Mouse (Mus musculus) right cerebral cortex, postnatal 25 days (tissue): ENCODE results near the gene Epha3.
A peak's percentile ranks its signal among the peaks of the same experiment; 100 is the strongest.

ENCODE experiments used
- DNase-seq: peaks from one replicate; pipeline ENCODE4 v3.0.0; 2022

The Epha3 gene

DNA sequence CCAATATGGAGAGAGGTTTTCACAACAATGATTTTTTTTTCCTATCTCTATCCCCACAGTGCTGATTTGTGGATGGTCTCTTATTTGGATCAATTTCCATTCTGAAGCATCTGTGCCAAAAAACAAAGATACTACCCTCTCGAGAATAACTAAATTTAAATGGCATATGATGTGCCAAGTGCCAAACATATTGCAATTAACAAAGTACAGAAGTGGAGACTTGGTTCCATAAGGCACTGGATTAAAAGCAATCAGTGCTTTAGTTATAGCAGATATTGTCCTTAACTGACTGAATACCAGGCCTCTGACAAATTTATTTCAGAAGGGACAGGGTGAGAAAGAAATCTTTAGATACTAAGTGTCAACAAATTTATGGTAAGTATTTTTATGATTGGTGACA, 81.9 kb downstream of the Epha3 start:
- DNase-seq = no peak

DNA sequence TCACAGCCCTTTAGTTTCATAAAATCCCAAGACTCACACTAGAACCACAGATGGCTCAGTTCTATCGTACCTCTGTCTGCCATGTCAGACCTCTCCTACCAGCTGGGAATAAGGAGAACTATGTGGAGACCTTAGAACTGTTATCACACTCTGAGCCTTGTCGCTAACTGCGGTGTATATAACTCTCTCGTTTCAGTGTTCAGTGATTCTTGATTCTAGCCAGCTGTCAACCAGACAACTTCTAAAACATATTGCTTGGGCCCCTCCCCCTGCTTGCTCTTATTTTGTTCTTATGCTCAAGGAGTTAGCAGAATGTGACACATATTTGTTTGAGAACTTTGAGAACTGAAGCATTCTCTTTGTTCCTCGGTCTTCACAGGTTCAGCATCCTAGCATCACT, 83.8 kb downstream of the Epha3 start:
- no peak for DNase-seq

DNA sequence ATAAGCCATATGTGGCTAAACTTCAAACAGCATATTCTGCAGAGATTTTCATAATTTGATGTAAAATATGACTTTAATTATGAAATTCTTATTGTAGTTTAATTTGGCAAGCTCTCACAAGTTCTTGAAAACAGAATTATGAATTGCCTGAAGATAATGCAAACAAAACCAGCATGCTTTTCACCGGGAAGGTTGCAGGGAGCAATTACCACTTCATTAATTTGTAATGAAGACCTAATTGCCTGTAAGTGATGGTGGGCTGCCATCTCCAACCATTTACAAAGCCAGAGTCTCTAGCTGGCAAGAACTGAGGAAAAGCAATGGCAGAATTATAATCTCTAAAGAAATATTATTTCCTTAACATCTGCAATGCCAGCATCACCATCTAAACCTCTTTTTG, 86.2 kb downstream of the Epha3 start:
- no peak for DNase-seq

DNA sequence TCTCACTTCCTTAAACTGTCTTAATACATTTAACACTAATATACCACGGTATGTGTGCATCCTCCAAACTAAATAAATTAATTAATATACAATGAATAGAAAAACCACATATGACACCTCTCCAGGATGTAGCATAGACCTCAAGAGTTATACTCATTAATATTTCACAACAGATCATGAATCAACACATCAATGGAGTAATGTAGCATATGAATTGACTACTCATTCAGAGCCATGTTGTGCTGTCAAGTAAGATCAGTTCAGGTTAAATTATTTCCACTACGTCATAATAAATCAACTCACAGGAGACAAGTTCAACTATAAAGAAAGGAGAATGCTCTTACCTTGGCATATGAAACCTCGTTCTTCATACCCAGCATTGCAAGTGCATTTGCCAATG, 91.4 kb downstream of the Epha3 start:
- DNase-seq = no peak

DNA sequence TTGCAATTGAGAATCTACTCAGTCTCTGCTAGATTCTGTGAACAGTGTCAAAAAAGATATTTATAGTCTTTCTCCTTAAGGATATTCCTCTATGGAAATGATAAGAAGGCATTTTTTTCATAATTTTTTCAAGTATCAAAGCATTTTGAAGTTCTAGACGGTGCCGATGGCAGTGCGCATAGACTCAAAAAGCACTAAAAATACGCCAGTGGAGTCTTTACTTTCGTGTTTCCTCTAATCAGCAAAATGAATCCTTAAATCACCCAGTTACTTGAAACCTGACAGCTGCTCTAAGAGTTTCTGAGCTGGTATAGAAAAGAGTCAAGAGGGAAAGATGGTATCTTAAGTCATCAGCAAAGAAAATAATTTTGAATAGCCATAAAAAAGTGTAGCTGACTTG, 96.4 kb downstream of the Epha3 start:
- DNase-seq = no peak

DNA sequence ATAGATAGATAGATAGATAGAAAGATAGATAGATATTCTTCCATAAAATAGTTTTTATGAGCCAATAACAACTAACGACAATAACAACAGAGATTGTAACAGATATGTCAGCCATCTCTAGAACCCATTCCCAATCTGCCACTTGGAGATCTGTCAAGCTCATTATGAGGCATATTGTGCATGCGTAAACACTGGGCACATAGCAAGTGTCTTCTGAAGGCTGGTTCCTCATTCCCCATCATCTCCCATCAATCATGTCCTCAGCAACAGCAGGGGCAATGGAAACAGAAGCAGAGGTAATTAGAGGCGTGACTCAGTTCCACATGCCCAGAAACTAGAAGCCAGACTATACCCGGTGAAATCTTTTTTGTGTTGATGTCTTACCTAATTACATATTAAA, 102.8 kb downstream of the Epha3 start:
- DNase-seq = no peak

DNA sequence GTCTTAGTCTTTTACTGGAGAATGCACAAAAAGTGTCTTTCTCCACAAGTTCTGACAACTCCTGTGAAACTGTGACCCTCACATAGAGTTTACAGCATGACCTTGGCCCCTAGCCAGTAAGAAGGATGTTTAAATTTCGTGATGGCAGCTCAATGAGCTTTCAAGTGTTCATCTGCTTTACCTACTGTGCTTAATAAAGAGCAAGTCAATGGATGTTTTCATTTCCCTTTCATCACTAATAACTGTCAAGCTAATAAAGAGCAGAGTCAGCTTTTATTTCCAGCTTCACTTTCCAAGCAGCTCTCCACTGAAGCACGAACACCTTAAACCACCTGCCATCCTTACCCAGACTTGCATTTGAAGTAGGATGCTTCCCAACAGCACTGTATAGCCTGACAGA, 103.9 kb downstream of the Epha3 start:
- DNase-seq = no peak

DNA sequence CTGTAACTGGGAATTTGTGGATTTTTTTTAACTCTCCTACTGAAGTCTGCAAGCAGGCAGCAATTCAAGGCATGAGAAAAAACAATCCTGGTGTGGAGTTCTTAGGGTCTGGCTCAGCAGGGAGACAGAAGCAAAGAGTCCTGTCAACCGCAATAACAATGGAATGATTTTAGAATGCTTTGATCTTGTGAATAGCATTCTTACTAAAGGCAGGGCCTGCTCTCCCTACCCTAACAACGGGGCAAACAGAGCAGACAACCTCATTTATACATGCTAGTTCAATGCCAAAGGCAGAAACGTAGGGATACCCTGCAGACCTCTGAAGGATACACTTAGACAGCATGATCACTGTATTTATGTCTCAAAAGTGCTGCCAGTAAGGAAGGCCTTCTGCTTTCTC, 110.9 kb downstream of the Epha3 start:
- no peak for DNase-seq

DNA sequence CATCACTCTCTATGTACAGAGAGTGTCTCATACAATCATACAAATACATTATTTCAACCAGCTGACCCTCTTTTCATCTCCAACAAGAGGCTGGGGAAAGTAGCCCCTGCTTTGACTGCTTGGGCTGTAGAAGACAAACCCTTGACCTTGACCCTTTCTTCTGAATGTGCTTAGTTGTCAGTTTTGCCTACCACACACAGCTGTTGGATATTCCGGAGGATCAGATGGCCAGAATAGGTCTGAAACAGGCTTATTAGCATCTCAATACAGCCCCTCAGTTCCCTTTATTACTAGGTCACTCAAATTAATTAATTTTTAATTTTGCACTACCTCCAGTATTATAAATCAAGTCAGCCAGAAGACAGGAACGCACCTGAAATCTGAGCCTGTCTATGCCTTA, 116.2 kb downstream of the Epha3 start:
- no peak for DNase-seq

DNA sequence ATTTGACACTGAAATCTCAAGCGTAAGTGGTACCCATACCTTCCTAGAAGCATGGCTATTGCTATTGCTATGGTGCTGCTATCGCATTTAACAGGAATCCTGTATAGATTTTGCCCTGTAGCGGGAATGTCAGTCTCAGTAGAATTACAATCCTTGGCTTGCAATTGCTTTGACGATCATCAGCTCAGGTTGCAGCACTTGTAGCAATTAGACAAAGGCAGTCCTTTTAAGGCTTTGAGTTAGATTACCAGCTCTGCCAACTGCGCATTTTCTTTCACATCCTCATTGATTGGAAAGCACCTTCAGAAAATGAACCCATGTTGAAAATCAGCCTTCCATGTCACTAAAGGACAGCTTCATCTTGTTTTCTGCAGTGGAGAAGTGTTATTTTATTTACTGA, 118.5 kb downstream of the Epha3 start:
- no peak for DNase-seq

DNA sequence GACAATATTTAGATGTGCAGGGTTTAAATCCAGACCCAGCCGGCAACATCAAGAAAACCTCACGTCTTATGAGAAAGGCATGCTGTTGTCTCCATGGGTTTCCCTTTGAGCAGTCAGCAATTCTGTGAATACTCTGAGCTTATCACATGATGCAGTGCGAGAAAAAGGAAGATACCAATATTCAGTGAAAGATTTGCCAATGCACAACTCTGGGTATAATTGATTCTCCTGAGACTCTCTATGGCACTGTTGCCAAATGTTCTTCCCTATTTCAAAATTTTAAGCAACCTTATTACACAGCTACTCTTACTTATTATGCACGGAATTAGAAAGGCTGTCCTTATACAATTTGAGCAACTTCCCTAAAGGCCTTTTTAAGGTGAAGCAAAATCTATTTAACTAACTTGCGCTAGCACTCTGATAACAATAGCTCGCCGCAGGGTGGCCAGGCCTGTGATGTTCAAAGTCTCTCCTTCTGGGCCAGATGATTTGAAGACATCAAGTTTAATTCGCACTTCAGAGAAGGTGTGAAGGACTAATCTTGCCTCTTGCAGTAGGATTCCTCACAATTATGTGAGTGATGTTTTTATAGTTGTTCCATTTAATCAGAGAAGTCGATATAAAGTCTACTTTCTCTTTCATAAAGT, 120.6 kb downstream of the Epha3 start:
- DNase-seq = no peak

DNA sequence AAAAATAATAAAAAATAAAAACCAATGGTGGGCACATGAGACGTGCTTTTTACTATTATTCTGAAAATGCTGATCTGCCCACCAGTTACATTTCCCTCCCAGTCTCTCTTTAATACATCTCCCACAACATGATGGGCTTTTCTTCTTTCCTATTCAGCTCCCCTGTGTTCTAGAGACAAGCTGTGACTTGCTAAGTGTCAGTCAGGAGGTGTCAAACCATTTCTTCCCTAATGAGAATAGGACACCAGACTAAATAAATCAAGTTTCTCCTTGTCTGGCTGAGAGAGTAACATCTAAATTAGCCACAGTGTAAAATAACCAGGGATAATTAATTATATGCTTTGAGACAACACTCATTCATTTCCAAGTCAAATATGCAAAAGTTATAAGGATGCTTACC, 144.7 kb downstream of the Epha3 start:
- no peak for DNase-seq

DNA sequence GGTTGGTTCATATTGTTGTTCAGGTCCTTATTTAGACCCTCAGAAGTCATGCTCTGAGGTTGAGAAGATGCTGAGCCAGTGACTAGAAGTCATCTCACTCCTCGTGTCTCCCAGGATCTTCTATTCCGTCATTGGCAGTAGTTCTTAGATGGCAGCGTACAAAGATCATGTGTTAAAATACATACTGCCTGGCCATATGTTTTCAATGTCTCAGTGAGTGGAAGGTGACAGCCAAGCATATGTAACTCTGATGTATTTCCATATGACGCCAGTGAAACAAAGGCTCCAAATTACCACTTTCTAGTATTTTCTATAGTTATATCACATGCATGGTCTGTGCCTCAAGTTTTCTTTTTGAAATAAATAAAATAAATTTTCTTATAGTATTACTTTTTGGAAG, 146.7 kb downstream of the Epha3 start:
- no peak for DNase-seq

DNA sequence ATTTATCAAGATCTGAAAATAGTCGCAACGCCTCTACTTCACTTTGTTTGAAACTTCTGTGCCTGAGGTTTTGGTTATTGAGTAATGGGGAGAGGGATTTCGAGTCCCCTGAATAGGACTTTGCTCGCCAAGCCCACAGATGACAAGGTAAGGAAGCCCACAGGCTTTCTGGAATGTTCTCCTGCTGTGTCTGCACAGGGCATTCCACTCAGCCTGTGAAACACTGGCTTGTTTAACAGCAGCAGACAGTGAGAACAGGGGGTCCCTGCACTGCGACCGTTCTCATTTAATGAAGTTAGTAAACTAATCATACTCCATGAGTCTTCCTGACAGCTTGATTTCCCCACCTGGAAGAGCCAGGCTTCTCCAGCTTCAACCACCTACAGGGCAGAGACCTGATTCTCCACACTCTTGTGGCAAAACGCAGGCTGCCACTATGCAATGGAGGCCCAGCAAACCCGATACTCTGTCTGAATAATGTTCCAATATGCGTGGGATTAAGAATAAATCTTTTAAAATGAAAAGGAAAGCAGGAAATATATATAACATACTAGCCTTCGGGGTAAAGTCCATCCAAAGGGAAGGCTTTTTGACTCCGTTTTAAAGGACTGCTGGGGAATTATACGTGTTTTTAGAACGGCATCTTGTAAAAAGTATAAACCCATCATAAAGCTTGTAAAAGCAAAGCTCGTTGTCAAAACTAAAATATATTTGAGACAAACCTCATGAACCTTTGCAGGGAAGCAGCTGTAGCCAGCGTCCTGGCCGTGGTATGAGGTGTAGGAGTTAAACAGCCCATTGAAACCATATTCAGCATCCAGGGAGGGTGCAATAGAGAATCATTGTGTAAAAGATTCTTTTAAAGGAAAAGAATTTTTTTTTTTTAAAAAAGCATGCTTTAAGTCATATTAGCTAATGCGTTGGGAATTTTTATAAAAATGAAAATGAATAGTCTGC, 156.8 kb downstream of the Epha3 start:
- DNase-seq = no peak

DNA sequence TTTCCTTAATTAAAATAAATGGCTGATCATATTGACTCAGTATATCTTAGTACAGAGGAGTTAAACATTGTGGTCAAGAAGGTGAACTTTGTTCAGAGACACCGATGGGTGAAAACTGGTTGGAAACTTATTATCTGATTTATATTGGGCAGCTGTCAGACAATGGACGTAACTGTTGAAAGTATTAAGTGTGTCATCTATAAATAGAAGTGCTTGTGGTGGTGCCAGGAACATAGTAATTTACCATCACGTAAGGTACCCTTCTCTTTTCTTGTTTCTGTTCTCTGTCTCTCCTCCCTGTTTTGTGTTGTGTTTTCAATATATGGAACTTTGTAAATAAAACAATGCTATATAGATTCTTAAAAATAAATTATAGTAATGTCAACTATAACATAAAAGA, 174.6 kb downstream of the Epha3 start:
- no peak for DNase-seq

DNA sequence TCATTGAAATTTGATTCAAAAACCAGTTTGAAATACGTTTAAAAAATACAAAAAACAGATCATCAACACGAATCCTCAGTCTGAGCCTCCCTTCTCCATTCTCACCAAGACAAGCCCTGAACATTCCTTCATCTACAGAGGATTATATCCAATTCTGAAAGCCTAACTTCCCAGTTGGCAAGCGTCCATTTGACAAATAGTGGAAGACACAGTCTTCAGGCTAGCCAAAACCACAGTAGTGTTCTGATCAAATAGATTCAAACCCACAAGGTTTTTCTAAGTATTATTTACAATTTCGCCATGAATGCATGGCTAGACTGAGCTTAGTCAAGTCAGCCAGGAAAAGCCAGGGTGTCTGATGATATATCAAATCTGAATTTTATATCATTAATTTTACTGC, 179.8 kb downstream of the Epha3 start:
- DNase-seq = no peak

DNA sequence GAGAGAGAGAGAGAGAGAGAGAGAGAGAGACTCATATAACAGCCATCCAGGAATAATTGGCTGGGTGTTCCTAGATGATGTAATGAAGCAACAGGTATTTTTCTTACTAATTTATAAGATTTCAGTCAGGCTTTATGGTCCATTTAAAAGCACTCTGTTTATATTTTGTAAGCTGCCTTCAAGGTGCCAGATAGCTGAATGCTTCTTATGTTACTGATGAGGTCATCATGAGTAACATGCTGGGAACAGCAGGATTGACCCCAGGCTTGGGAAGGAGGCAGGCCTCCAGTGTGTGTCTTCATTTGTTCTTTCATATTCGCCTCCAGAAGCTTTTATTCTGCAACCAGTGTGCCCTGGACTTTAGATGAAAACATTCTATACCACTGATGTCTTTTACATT, 189.5 kb downstream of the Epha3 start:
- DNase-seq = no peak

DNA sequence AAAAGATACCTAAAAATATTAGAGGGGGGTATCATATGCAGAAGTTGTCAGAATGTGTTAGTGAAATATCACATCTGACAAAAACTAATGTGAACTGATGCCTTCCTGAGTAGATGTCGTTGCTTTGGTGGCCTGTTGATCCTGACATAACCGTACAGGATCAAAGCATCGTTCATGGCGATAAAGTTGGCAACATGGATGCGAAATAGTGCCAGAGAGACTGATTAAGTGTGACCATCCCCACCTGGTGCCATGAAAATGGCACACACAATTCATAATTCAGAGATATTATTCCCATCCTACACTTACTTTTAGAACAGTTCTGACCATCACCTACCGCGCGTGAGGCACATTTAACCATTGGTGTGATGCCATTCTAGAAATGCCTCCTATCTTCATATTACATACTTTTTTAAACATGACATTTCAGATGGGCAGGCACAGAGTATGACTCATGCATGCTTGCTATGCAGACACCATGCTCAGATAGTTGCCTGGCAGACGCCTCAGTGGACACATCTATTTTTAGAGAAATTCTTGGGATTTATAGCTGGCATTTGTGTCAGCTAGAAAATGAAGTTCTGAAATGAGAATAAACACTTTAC, 190.6 kb downstream of the Epha3 start:
- DNase-seq = peak; percentile 10

DNA sequence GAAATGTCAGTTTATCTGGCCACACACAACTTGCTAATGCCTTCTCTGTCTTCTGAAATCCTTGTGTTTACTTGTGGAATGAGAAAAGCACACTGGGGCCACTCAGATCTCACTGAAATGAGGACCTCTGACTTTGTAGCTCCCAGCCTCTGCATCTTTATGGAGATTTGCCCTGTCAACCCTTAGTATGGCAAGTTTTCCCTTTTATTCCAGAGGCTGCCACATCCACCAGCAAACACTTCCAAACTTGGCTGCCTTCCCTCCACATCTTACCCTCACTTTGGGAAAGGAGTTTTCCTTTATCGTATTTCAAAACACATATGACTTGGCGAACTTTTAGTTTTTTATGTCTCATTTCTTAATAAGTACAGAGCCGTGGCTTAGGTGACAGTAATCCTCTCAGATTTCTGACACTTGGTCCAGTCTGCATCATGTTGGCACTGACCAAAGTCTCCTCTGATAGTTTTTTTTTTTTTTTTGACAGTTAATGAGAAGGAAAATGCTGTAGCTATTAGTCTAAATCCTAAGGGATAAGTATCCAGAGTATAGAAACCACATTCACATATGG, 198.0 kb downstream of the Epha3 start:
- no peak for DNase-seq

DNA sequence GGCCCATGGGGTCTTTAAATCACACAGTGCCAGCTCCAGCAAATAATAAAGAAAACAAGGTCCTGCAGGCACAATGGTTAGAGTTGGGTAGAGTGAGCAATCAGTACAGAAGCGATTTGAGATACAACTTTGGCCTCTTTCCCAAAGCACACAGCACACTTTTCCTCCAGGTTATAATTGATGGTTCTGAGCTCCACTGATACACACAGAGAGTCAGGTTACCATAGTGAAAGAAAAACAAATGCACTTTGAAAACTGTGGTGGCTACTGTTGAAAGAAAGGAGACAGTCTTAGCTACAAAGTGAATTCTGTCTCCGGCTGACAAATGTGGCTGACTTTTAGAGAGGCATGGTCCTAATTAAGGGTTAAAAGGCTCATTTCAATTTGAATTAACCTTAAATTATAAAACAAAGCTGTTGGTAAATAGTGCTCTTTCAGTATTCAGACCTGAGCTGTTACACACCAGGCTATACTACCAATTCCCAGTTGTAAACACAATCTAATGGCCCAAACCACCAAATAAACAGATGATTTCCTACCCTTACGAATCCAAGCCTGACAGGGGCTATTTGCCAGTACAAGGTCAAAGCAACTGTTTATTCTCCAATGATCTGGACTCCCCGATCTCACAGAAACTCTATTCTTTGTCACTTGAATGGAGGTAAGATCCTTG, 205.5 kb downstream of the Epha3 start:
- DNase-seq = no peak

DNA sequence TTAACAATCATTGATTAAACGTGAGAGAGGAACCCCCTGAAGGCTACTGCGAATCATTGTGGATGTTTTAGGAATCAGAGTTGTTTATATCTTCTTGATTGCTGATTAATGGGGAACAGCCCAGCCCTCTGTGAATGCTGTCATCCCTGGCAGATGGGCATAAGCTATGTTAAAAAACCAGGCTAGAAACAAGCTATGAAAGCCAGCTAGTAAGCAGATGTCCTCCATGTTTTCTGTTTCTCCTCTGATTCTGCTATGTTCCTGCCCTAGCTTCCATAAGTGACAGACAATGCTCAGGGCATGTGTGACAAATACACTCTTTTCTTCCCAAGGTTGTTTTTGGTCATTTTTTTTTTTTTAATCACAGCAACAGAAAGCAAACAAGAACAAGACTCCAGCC, 206.2 kb downstream of the Epha3 start:
- DNase-seq = no peak

DNA sequence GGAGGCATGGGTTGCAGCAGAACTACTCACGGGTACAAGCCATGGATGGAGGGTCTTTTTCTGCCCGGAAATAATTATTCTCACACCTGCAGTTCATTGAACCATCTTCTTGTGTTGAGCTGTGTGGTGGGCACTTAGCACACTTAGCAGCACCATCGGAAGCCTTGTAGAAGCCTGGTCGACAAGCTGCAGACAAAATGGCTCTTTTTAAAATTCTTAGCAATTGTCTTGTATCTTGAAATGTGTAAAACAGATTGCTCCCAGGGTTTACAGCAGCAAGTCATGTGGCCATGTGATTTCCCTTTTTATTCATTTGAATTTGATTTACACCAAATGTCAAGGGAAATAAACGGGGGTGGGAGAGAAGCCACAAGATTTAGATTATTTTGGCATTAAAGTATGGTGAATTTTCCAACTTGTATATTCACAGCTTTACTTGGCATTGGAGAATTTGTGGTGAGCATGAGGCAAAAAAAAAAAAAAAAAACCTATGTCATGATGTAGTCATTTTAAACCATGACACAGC, 210.5 kb downstream of the Epha3 start:
- no peak for DNase-seq

DNA sequence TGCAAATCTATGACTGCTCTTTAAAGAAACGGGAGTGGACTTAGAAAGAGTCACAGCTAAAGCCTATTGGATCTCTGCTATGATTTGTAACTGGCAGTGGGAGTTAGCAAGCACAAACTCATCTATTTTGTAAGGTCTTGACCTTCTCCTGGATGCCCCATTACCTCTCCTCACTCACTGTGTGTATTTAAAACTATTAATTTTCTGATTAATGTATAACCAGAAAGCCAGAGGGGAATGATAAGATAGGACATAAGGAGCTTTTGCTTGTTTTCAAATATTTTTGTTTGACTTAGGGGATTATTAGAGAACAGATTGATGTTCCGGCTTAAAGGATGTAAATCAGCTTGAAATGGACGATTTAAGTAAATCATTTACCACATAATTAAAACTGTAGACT, 213.2 kb downstream of the Epha3 start:
- no peak for DNase-seq
